Mouse (Mus musculus): Measurements from ENCODE around the gene Ache.

GRCm38 (mm10) chr5:137304816-137305215 is 17.5 kb downstream of the Ache start:
- no peak for TF ChIP-seq CTCF (IDR thresholded peaks at IDR 0.05; ENCODE audit: extremely low read depth, insufficient read length, insufficient replicate concordance, low read depth, low read length)
- TF ChIP-seq POLR2A (IDR thresholded peaks at IDR 0.05; ENCODE audit: low read depth, low read length): no peak

Measured in small intestine, adult 2 months (tissue).